Mouse (Mus musculus) embryonic facial prominence, embryonic 14.5 days (tissue): ENCODE data around the gene Sntb2. TPM values are rescaled to one million over a fixed set of nuclear protein-coding genes. Genes with fewer than 3 reads are reported as not detected.

ENCODE experiments used
- ATAC-seq: fragments of 200-750 bp; cut with Nextera tagmentation; 2 replicates; pipeline ENCODE4 v1.8.0; 2017; ENCODE audit warnings: low read depth, moderate number of reproducible peaks, moderate TSS enrichment
- DNase-seq: peaks from one replicate; pipeline ENCODE4 v3.0.0-alpha.2; 2015; ENCODE audit warnings: low spot score
- H3K27ac ChIP-seq: fragments of 300-500 bp; sonication (generic); replicated peaks from 2 replicates; pipeline ENCODE4 v1.5.1; 2014; ENCODE audit warnings: low read depth, mild to moderate bottlenecking, low read length, moderate library complexity
- H3K27me3 ChIP-seq: fragments of 300-500 bp; sonication (generic); replicated peaks from 2 replicates; pipeline ENCODE4 v1.6.1; 2014; ENCODE audit warnings: low read length; ENCODE audit not compliant: control insufficient read depth, insufficient read depth
- H3K36me3 ChIP-seq: fragments of 300-500 bp; sonication (generic); 2 replicates; pipeline ENCODE4 v1.6.1; 2014; ENCODE audit warnings: low read length, mixed read lengths; ENCODE audit not compliant: control insufficient read depth, insufficient read depth
- H3K4me1 ChIP-seq: fragments of 300-500 bp; sonication (generic); 2 replicates; pipeline ENCODE4 v1.6.1; 2014; ENCODE audit warnings: antibody characterized with exemption, low read length; ENCODE audit not compliant: control insufficient read depth, insufficient read depth
- H3K4me2 ChIP-seq: fragments of 300-500 bp; sonication (generic); 2 replicates; pipeline ENCODE4 v1.6.1; 2014; ENCODE audit warnings: low read depth, mild to moderate bottlenecking, low read length, moderate library complexity, mixed read lengths
- H3K4me3 ChIP-seq: fragments of 300-500 bp; sonication (generic); 2 replicates; pipeline ENCODE4 v1.5.1; 2014; ENCODE audit warnings: low read depth, mild to moderate bottlenecking, low read length
- H3K9ac ChIP-seq: fragments of 300-500 bp; sonication (generic); 2 replicates; pipeline ENCODE4 v1.6.1; 2014; ENCODE audit warnings: low read depth, mild to moderate bottlenecking, low read length, moderate library complexity, mixed read lengths
- H3K9me3 ChIP-seq: fragments of 300-500 bp; sonication (generic); 2 replicates; pipeline ENCODE4 v1.6.1; 2016; ENCODE audit warnings: low read length; ENCODE audit not compliant: control insufficient read depth
- WGBS: fragments of 180-500 bp; shearing (Covaris S2); extraction: QIAGEN DNeasy Blood & Tissue Kit; methylation state at CpG from one replicate; pipeline ENCODE4 v1.1.7; 2014; 5-methylcytosine and 5-hydroxymethylcytosine counted together
- polyA plus RNA-seq: library from polyadenylated mRNA; unstranded; fragments of >200 nt; fragmentation: Nextera tagmentation; extraction: Ambion mirVana; gene quantifications from 2 replicates; pipeline ENCODE4 v1.2.1, GENCODE M21; 2014

Gene Sntb2
- polyA plus RNA-seq, 1 experiment from 2014 or later = 16.3 TPM

DNA sequence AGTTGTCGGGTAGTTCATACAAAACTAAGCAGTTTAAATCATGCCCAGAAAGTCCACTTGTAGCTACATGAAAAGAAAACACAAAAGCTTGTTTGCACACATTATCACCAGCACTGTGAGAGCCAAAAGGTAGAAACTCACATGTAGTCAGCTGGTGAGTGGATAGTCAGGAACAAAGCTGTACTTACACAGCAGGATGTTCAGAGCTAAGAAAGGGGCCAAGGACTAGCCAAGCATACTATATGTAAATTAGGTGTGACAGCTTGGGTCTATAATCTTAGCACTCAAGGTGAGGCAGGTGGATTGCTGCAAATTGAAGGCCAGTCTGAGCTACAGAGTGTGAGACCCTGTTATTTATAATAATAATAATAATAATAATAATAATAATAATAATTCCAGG lies 127.1 kb downstream of the Sntb2 start:
- Histone ChIP-seq H3K4me1 (peaks cover 5% of the 10 kb centered on the region; the same call in 1 of the 2 replicates), H3K27ac (no peak overlapping the region), H3K4me3 (no peak overlapping the region), H3K36me3 (peaks cover 20% of the 10 kb centered on the region), H3K9me3 (no peaks in the 10 kb centered on the region), H3K4me2 (no peak overlapping the region), H3K27me3 (no peaks in the 10 kb centered on the region), H3K9ac (no peak overlapping the region)
- WGBS = 83% methylated on average over 1 of the region's 1 CpGs
- ATAC-seq (no peak), DNase-seq (no peak)

DNA sequence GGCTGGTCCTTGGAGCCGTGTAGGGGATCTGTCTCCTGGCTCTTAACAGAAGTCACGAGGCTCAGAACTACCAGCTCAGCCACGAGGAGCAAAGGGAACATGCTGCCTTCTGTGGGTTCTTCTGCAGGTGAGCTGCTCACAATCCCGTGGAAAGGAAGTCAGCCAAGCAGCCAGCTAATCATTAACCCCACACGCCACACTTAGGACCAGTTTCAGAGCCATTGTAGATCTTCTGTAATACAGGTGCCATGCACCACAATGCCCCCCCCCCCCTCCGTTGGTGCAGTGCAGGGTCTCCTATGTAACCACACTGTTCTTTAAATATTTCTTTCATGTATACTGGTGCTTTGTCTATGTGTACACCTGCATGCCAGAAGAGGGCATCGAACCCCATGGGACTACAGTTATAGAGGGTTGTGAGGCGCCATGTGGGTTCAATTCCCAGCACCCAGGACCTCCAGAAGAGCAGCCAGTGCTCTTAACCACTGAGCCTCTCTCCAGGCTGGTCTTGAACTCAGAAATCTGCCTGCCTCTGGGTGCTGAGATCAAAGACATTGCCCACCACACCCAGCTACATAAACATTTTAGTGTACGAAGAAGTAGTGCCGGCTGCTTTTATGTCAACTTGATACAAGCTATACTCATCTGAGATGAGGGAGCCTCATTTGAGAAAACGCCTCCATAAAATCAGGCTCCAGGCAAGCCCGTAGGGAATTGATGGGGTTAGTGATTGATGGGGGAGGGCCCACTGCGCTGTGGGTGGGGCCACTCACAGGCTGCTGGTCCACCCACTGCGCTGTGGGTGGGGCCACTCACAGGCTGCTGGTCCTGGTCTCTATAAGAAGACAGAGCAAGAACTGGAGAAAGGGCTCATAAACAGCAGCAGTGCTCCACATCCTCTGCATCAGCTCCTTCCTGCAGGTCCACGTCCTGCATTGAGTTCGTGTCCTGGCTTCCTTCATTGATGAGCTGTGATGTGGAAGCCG lies 130.3 kb downstream of the Sntb2 start, which contains the start of gene Tmed6:
Gene Tmed6 (minus strand): TSS at position 134 of the 986 bp plus-strand sequence.
- no peaks in the 10 kb centered on the region for H3K9me3 ChIP-seq
- H3K27ac ChIP-seq = no peak within 1 kb of the TSS
- H3K36me3 ChIP-seq = peaks cover 22% of the 10 kb centered on the region
- H3K27me3 ChIP-seq = no peaks in the 10 kb centered on the region
- WGBS = 61% methylated on average over 17 of the region's 17 CpGs
- no peak within 1 kb of the TSS for H3K9ac ChIP-seq
- H3K4me3 ChIP-seq = no peak within 1 kb of the TSS
- no peak within 1 kb of the TSS for H3K4me2 ChIP-seq
- DNase-seq = no peak
- no peaks in the 10 kb centered on the region for H3K4me1 ChIP-seq
- ATAC-seq = no peak

Other genes starting within 250 kb of the Sntb2 start
- 0.70 and 0.77 TPM in 2 replicates for gene Has3, start 65.5 kb upstream of the Sntb2 start, polyA plus RNA-seq
- gene Utp4, start 42.1 kb upstream of the Sntb2 start, polyA plus RNA-seq = 60.4 and 65.0 TPM in 2 replicates
- gene Vps4a, start 95.5 kb downstream of the Sntb2 start, polyA plus RNA-seq = 71.3 and 78.2 TPM in 2 replicates
- gene Pdf, start 112.9 kb downstream of the Sntb2 start, polyA plus RNA-seq = 30.5 and 31.7 TPM in 2 replicates
- gene Cog8, start 120.9 kb downstream of the Sntb2 start, polyA plus RNA-seq = 32.8 and 39.0 TPM in 2 replicates
- 97.3 and 98.4 TPM in 2 replicates for gene Nip7, start 121.1 kb downstream of the Sntb2 start, polyA plus RNA-seq
- gene Tmed6, start 129.9 kb downstream of the Sntb2 start, polyA plus RNA-seq = not detected in 2 replicates
- 14.8 and 15.1 TPM in 2 replicates for gene Terf2, start 160.8 kb downstream of the Sntb2 start, polyA plus RNA-seq
- 78.5 and 86.5 TPM in 2 replicates for gene Cyb5b, start 214.9 kb downstream of the Sntb2 start, polyA plus RNA-seq